Mouse (Mus musculus) forebrain, embryonic 11.5 days (tissue): Measurements from ENCODE around the gene Cdk5rap1. TPM values are rescaled to one million over a fixed set of nuclear protein-coding genes. Genes with fewer than 3 reads are reported as not detected.

Experiments used
- ATAC-seq: fragments of 200-750 bp; cut with Nextera tagmentation; replicated peaks from 2 replicates; pipeline ENCODE4 v1.8.0; 2017; ENCODE audit warnings: moderate TSS enrichment; ENCODE audit not compliant: low FRiP score
- DNase-seq: peaks from one replicate; pipeline ENCODE4 v3.0.0-alpha.2; 2017; ENCODE audit warnings: low spot score
- H3K27ac ChIP-seq: fragments of 300-500 bp; sonication (generic); 2 replicates; pipeline ENCODE4 v1.5.1; 2014; ENCODE audit warnings: low read depth, low read length
- H3K27me3 ChIP-seq: fragments of 300-500 bp; sonication (generic); 2 replicates; pipeline ENCODE4 v1.6.1; 2014; ENCODE audit warnings: mild to moderate bottlenecking, low read length, mixed read lengths; ENCODE audit not compliant: control insufficient read depth, insufficient read depth
- H3K36me3 ChIP-seq: fragments of 300-500 bp; sonication (generic); 2 replicates; pipeline ENCODE4 v1.6.1; 2014; ENCODE audit warnings: mild to moderate bottlenecking, low read length, moderate library complexity, mixed read lengths; ENCODE audit not compliant: control insufficient read depth, insufficient read depth
- H3K4me1 ChIP-seq: fragments of 300-500 bp; sonication (generic); replicated peaks from 2 replicates; pipeline ENCODE4 v1.6.1; 2014; ENCODE audit warnings: low read length, mixed read lengths; ENCODE audit not compliant: control insufficient read depth, insufficient read depth
- H3K4me2 ChIP-seq: fragments of 300-500 bp; sonication (generic); 2 replicates; pipeline ENCODE4 v1.6.1; 2014; ENCODE audit warnings: low read depth, mild to moderate bottlenecking, low read length, moderate library complexity, mixed read lengths; ENCODE audit not compliant: severe bottlenecking
- H3K4me3 ChIP-seq: fragments of 300-500 bp; sonication (generic); 2 replicates; pipeline ENCODE4 v1.5.1; 2014; ENCODE audit warnings: low read depth, low read length
- H3K9ac ChIP-seq: fragments of 300-500 bp; sonication (generic); 2 replicates; pipeline ENCODE4 v1.6.1; 2014; ENCODE audit warnings: low read length
- H3K9me3 ChIP-seq: fragments of 300-500 bp; sonication (generic); 2 replicates; pipeline ENCODE4 v1.6.1; 2016; ENCODE audit warnings: low read length, mixed read lengths; ENCODE audit not compliant: control insufficient read depth
- WGBS: fragments of 180-500 bp; shearing (Covaris S2); extraction: QIAGEN DNeasy Blood & Tissue Kit; methylation state at CpG from one replicate; pipeline ENCODE4 v1.1.7; 2014; 5-methylcytosine and 5-hydroxymethylcytosine counted together
- polyA plus RNA-seq: library from polyadenylated mRNA; unstranded; fragments of >200 nt; fragmentation: Nextera tagmentation; extraction: Ambion mirVana; gene quantifications from 2 replicates; pipeline ENCODE4 v1.2.1, GENCODE M21; 2014

The Cdk5rap1 gene
- polyA plus RNA-seq, 1 experiment from 2014 or later = 17.0 TPM

DNA sequence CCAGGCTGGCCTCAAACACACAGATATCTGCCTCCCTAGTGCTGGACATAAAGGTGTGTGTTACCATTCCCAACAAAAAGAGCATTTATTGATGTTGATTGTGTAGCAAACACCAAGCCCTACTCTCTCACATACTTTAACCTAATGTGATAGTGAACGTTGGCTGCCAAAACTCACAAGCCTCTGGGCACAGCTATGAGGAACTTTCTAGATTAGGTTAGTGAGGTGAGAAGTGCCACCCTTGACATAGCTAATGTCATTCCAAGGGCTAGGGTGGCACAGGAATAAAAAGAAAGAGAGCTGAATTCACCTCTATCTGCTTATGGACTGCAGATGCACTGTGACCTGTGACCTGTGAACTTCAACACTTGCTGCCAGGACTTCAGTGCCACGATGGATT is 23.7 kb upstream of the Cdk5rap1 start:
- 88% methylated on average over 2 of the region's 2 CpGs for WGBS
- no peaks in the 10 kb centered on the region for H3K9me3 ChIP-seq
- no peak overlapping the region for H3K4me2 ChIP-seq
- no peak for DNase-seq
- H3K36me3 ChIP-seq = no peaks in the 10 kb centered on the region
- no peaks in the 10 kb centered on the region for H3K27me3 ChIP-seq
- H3K9ac ChIP-seq = no peak overlapping the region
- H3K4me1 ChIP-seq = no peaks in the 10 kb centered on the region
- H3K4me3 ChIP-seq = no peak overlapping the region
- no peak for ATAC-seq
- H3K27ac ChIP-seq = no peak overlapping the region

DNA sequence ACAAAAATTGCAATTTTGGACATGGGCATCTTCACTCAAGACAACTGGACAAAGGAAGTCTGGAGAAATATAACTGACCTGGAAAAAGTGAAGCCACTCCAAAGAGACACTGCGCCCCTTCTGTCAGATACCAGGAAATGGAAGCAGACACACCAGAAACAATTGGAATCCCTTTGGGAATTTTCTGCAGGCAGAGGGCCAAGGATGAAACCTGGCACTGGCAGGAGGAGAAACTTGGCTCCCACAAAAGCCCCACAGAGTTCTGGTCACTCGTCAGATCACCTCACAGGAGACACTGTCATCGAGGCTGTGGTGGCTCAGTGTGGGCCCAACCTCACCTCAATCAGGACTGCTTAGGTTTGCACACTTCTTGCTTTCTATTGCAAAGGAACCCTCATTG is 21.8 kb upstream of the Cdk5rap1 start:
- DNase-seq (no peak), ATAC-seq (no peak)
- WGBS = 85% methylated on average over 3 of the region's 3 CpGs
- Histone ChIP-seq H3K9me3 (no peaks in the 10 kb centered on the region), H3K4me3 (no peak overlapping the region), H3K27me3 (no peaks in the 10 kb centered on the region), H3K9ac (no peak overlapping the region), H3K4me2 (no peak overlapping the region), H3K27ac (no peak overlapping the region), H3K36me3 (no peaks in the 10 kb centered on the region), H3K4me1 (no peaks in the 10 kb centered on the region)

DNA sequence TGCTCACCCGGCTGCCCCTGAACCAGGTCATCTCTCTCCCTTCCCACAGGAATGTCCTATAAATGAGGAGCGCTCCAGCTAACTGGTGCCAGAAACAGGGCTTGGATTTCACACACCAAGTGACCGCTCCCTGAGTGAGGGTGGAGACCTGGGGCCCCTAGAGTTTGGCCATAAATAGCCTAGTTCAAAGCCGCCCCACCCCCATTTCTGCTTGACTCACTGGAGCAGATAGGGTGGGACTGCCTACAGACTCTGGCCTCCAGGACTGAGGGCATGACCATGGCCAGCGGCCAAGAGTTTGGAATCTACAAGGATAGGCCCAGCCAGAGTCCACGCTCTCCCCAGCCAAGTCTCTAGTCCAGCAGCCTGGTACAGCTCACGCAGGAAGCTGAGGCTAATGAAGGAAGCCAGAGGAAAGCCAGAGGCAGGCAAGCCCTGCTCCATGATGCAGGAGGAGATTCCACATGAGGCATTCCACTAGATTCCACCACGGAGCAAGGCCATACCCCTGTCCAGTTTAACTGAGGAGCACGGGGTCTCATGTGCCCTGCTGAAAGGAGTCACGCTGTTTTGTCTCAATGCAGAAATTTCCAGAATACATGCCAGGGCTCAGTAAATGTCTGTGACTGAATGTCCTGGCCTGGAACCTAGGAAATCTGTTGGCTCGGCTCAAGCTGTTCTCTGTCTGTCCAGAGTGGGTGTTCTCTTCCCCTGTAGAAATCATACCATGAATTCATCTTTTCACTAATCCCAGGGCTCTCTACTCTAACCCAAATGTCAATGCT is 17.6 kb upstream of the Cdk5rap1 start:
- Histone ChIP-seq H3K27ac (no peak overlapping the region), H3K9ac (no peak overlapping the region), H3K36me3 (no peaks in the 10 kb centered on the region), H3K4me1 (no peaks in the 10 kb centered on the region), H3K9me3 (no peaks in the 10 kb centered on the region), H3K4me3 (no peak overlapping the region), H3K4me2 (no peak overlapping the region), H3K27me3 (no peaks in the 10 kb centered on the region)
- 88% methylated on average over 11 of the region's 11 CpGs for WGBS
- DNase-seq (peak; percentile 52), ATAC-seq (no peak)

DNA sequence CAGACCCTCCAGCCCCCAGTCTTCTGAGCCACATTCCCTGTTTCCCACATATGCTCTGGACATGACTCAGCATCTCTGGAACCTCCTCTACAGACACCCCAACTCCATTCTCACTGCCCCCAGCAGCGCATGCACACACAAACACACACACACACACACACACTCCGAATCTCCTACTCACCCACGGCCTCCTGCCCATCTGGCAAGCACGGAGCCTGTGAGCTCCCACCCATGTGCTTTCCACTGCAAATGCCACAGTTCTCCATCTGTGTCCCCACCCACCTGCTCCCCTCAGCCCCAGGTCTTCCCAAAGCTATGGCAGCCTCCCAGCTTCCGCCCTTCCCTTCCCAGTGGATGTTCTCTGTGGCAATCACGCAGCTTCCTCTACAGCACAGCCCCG is 6.3 kb upstream of the Cdk5rap1 start:
- no peak overlapping the region for H3K9ac ChIP-seq
- H3K27me3 ChIP-seq = no peaks in the 10 kb centered on the region
- DNase-seq (no peak), ATAC-seq (no peak)
- H3K27ac ChIP-seq = no peak overlapping the region
- no peak overlapping the region for H3K4me2 ChIP-seq
- no peaks in the 10 kb centered on the region for H3K4me1 ChIP-seq
- no peaks in the 10 kb centered on the region for H3K36me3 ChIP-seq
- whole genome bisulfite sequencing = 87% methylated on average over 7 of the region's 7 CpGs
- H3K4me3 ChIP-seq = no peak overlapping the region
- no peaks in the 10 kb centered on the region for H3K9me3 ChIP-seq

DNA sequence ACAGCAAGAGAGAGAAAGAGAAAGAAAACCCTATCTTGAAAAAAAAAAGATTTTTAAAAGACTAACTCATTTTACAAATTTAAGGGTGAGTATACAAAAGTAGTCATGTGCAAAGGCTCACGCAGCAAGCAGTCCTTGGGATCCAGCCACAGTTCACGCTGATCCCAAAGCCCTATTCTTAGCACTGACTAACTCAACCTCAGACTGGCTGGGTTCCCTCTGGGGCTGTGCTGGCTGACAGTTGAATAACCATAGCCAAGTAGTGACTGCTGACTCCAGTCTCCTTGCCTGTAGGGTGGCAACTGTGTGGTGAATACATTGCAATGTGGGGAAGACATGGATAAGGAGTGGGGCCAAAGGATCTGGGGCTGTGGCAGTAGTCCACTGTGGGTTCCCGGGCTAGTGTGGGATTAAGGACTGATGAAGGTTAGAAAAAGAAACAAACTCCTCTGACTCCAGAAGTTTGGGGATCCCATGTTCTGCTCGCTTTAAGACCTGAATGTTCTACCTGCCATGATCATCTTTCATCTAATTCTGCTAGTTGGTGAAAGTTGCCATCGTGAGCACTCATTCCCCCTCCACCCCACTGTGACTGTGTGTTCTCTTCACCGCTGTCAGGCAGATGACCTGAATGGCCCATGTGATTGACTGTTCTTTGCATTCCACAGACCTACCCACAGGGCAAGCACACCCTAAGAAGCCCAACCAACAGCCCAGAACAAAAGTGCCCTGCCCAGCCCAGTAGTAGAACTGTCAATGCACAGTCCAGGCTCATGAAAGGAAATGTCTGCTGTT is 2.2 kb upstream of the Cdk5rap1 start:
- no peak for ATAC-seq
- no peaks in the 10 kb centered on the region for H3K4me1 ChIP-seq
- no peak overlapping the region for H3K27ac ChIP-seq
- H3K27me3 ChIP-seq = no peaks in the 10 kb centered on the region
- H3K4me2 ChIP-seq = no peak overlapping the region
- no peak for DNase-seq
- H3K9me3 ChIP-seq = no peaks in the 10 kb centered on the region
- 86% methylated on average over 6 of the region's 6 CpGs for WGBS
- no peaks in the 10 kb centered on the region for H3K36me3 ChIP-seq
- no peak overlapping the region for H3K9ac ChIP-seq
- H3K4me3 ChIP-seq = no peak overlapping the region

DNA sequence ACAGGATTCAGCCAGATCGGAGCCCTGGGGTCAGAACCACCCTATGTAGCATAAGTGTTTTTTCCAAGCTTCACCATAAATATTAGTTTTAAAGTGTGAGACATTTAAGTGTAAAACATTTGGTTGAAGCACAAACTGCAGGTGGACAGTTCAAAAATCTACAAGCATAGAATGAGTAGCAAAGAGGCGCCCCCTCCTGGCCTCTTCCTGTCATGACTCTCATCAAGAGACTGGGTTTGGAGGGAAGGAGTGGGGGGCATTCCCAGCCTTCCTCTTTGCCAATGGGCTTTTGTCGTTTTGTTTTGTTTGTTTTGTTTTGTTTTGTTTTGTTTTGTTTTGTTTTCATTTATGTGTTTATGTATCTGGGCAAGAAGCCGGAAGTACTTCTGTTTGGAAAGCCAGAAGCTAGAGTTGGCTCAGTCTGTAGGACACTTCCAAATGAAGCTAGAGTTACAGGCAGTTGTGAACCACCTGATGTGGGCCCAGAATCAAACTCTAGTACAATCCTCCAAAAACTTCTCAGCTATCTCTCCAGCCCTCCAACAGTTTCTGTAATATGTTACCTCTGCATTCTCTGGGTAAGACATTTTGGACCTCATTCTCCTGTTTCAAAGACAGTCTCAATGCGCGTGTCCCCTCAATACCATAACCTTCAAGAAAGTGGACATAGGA is 1.3 kb upstream of the Cdk5rap1 start:
- H3K4me1 ChIP-seq = no peaks in the 10 kb centered on the region
- H3K27ac ChIP-seq = no peak overlapping the region
- H3K9me3 ChIP-seq = no peaks in the 10 kb centered on the region
- H3K4me3 ChIP-seq = no peak overlapping the region
- no peak overlapping the region for H3K9ac ChIP-seq
- no peaks in the 10 kb centered on the region for H3K27me3 ChIP-seq
- peak; percentile 84 for DNase-seq
- no peaks in the 10 kb centered on the region for H3K36me3 ChIP-seq
- ATAC-seq = no peak
- 53% methylated on average over 6 of the region's 6 CpGs for WGBS
- H3K4me2 ChIP-seq = no peak overlapping the region

DNA sequence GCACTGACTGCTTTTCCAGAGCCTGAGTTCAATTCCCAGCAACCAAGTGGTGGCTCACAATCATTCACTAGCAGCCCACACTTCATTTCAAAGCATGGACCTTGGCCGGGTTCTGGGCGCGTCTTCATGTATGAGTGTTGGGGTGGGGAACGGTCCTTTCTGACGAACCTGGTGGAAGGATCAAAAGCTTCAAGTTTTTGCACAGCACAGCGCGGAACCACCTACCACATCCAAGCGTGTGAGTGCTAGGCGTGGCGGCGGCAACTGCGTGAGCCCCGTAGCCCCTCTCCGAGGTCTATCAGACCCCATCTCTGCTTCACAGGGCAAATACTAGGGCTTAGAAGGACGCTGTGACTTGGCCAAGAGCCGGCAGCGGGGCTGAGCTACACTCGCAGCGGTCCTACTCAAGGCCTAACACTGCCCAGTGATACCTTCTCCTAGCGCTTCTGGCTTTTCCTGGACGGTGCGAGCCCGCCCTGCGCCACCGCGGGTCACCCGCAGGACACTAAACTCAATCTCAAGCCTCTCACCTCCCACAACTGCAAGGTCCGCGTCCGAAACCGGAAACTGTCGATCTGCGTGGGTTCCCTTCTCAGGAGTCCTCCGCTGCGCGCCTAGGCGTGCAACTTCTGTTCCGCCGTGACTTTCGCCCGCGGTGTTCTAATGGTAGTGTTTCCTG is 520 bp downstream of the Cdk5rap1 start:
- DNase-seq = peak; percentile 92
- Histone ChIP-seq H3K27ac (peak overlapping the region; percentile 8; the same call in 1 of the 2 replicates), H3K9ac (peak overlapping the region; percentile 93), H3K4me3 (peak overlapping the region; percentile 79), H3K4me1 (no peaks in the 10 kb centered on the region), H3K27me3 (no peaks in the 10 kb centered on the region), H3K36me3 (no peaks in the 10 kb centered on the region), H3K9me3 (no peaks in the 10 kb centered on the region), H3K4me2 (peak overlapping the region; percentile 73)
- WGBS = under 1% methylated on average over 42 of the region's 42 CpGs
- ATAC-seq = peak; percentile 77

DNA sequence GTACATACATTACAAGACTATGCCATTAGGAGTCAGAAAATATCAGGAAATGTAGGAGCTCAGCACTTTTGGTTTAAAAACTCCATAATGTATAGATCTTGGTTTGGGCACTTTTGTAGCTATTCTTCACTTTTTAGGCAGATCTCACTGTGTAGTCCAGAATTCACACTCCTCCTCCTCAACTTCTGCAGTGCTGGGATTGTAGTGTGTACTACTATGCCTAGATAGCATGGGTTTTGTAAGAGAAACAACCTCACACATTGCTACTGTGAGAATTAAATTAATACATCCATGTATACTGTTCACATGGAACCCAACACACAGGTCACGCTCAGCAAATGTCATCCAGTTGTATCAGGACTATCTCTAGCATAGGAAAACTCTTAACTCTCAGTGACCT is 5.3 kb downstream of the Cdk5rap1 start:
- Histone ChIP-seq H3K4me3 (no peak overlapping the region), H3K9me3 (no peaks in the 10 kb centered on the region), H3K36me3 (no peaks in the 10 kb centered on the region), H3K4me2 (no peak overlapping the region), H3K27me3 (no peaks in the 10 kb centered on the region), H3K4me1 (no peaks in the 10 kb centered on the region), H3K27ac (no peak overlapping the region), H3K9ac (no peak overlapping the region)
- 88% methylated on average over 1 of the region's 1 CpGs for WGBS
- DNase-seq = no peak
- ATAC-seq = no peak
